Mouse (Mus musculus): ENCODE data around the gene Fadd. TPM values are rescaled to one million over a fixed set of nuclear protein-coding genes. Genes with fewer than 3 reads are reported as not detected.

The Fadd gene
- polyA plus RNA-seq, 1 experiment from 2014 or later: 8.3 TPM

GRCm38 (mm10) chr7:144581559-144582283 lies 542 bp downstream of the Fadd start:
- DNase-seq (ENCODE audit: low spot score): peak; percentile 87

GRCm38 (mm10) chr7:144577876-144578275 lies 4.4 kb downstream of the Fadd start:
- no peak for DNase-seq (ENCODE audit: low spot score)

DNA sequence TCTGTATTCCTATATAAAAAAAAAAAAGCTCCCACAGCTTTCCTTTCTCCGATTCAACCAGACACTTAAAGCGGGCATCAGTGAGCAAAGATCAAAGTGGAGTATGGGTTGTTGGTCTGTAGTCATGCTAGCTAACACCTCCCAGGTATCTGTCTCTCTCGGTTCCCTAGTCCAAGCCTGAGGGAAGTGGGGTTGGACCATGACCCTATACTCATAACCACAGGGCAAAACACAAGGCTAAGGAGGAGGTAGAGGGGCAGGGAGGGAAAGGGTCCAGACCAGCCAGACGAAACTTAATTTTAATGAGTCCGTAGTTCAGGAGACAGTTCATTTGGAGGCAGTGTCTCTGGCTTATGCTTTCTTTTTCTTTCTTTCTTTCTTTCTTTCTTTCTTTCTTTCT lies 10.0 kb downstream of the Fadd start:
- DNase-seq (ENCODE audit: low spot score): no peak

DNA sequence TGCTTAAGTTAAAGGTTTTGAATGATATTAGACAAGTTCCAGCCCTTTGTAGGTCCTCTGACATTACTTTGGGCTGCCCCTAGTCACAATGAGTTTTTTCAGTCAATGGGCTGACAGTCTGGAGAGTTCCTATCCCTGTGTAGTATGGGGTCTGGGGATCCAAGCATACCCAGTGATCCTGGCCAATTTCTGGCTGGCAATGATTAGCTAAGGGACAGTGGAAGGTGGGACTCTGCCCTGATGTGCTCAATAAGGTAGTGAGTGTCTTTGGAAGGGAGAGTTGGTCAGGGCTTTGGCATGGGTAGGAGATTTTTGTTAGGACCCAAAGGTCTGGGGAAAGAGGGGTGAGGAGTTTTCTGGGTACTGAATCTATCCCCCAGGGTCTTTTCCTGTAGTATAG lies 10.7 kb downstream of the Fadd start:
- DNase-seq (ENCODE audit: low spot score): no peak

DNA sequence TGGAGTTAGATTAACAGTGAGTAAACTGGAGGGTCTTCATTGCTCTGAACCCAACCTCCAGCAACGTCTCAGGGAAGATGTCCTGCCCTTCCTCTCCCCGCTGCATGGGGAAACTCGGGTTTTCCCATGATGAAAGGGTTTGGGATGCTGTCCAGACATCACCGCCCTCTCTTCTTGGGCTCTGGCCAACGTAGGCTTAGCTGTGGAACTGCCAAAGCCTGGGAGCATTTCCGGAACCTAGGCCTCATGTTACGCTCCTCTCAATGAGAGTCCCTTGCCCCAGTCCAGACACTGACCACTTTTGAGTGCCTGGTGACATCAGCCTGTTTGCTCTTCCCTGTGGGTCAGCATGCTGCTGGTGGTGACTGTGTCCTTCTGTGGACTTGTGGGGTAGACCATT lies 12.8 kb downstream of the Fadd start:
- no peak for DNase-seq (ENCODE audit: low spot score)

DNA sequence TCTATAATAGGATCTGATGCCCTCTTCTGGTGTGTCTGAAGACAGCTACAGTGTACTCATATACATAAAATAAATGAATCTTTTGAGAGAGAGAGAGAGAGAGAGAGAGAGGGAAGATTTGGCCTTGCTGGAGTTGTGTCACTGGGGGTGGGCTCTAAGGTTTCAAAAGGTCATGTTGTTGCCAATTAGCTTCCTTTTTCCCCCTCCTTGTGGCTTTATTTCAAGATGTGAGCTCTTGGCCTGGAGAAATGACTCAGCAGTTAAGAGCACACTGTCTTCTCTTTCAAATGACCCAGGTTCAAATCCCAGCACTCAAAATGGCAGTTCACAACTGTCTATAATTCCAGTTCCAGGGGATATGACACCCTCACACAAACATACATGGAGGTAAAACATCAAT lies 14.2 kb downstream of the Fadd start:
- no peak for DNase-seq (ENCODE audit: low spot score)

GRCm38 (mm10) chr7:144566921-144567682 lies 15.2 kb downstream of the Fadd start:
- DNase-seq (ENCODE audit: low spot score): no peak

DNA sequence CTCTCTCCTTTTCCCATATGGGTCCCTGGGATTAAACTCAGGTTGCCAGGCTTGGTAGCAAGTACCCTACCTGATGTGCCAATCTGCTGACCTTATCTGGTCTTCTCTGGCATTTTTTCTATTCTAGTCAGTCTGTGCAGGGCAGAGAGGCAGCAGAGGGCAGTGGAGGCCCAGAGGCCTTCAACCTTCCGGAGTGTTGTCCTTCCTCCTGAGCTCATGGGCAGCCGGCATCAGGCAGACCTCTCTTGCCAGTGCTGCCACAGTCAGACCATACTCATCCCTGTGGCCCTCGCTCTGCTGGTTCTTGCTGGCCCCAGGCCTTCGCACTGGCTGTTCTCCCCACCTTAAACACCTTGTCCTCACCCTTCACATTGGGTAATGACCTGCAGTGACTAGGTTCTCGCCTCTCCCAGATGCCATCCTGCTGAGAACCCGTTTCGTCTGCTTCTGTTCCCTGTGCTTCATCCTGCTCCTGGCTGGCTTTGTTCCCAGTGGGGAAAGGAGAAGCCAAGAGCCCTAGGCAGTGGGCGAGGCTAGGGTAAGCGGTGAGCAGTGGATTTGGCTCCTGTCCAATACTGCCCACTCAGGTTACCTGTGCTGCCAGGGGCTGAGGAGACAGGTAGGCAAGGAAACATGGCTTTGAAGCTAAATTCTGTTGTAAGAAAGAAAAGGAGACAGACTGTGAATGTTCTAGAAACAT lies 18.7 kb downstream of the Fadd start:
- no peak for DNase-seq (ENCODE audit: low spot score)

DNA sequence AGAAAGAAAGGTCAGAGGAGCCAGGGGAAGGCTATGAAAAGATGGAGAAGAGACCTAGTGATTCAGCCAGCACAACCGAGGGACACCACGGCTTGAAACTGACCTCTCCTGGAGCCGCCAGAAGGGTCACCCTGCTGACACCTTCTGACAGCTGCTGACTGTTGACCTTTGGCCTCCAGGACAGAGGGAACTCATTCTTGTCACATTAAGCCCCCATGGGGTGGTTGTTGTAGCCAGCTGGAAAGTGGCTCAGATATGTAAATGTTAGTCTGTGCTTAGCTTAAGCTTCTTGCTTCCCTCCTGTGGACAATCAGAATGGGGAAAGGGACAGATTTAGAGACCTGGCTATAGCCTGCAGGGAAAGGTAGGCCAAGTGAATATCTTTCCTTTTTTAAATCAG lies 20.2 kb downstream of the Fadd start:
- DNase-seq (ENCODE audit: low spot score): no peak

GRCm38 (mm10) chr7:144560594-144560993 lies 21.7 kb downstream of the Fadd start:
- DNase-seq (ENCODE audit: low spot score): peak; percentile 73

GRCm38 (mm10) chr7:144558552-144558951 lies 23.7 kb downstream of the Fadd start:
- no peak for DNase-seq (ENCODE audit: low spot score)

- no peak for DNase-seq (ENCODE audit: low spot score)
Observed at GRCm38 (mm10) chr7:144554123-144554472, 28.2 kb downstream of the Fadd start.

DNA sequence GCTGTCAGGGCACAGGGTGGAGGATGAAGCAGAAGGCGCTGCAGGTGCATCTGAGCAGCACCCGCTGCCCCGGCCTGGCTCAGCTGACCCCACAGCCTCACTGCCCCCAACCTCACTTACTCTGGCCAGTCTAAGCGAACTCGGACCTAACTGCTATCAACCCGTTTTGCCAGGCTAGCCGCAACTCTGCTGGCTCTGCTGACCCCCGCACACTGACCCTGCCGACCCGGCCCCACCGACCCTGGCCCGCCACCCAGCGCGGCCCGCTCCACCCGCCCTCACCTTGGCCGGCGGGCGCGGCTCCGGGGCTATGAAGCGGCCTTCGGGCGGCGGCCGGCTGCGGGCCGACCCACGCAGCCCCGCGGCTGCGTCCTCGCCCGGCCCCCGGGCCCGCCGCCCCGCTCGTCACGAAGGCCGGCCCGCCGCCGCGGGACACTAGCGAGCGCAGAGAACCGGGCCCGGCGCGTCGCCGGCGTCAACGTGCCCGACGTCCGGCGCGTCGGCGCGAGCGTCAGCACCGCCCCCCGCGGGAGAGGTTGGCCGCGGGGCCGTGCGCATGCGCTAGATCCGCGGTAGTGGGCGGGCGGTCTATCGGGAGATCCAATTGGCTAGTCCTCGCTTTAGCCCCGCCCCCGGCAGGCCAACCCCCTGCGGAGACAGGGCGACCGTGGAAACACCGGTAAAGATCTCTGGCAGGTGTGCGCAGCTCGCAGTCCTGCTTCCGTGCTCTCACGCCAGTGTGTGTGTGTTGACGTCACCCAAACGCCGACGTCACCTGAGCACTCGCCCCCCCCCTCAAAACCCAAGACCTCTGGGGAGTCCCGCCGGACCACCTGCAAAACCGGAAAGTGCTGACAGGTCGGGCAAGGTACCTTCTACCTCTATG lies 28.8 kb downstream of the Fadd start, which contains the start of gene Ppfia1:
TSS of gene Ppfia1 (minus strand) at position 493 of the 886 bp plus-strand sequence.
- peak; percentile 99 for DNase-seq (ENCODE audit: low spot score)

DNA sequence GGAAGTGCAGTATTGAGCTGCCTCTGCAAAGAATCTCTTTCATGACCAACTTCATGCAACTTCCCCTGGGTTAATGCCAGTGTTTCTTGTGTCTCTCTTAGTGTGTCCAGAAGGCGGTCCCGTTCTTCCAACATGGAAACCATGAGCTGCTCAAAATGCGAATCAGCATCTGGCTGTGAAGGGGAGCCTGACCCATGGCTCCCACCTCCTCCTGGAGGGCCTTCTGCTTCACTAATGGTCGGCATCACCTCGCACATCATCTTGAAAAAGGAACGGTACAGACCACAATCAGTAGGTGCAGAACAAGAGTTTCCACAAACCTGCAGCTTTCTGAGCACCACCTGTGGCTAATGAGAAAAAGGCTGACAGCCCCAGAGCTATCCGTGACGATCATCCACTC lies 30.0 kb downstream of the Fadd start:
- DNase-seq (ENCODE audit: low spot score): no peak

DNA sequence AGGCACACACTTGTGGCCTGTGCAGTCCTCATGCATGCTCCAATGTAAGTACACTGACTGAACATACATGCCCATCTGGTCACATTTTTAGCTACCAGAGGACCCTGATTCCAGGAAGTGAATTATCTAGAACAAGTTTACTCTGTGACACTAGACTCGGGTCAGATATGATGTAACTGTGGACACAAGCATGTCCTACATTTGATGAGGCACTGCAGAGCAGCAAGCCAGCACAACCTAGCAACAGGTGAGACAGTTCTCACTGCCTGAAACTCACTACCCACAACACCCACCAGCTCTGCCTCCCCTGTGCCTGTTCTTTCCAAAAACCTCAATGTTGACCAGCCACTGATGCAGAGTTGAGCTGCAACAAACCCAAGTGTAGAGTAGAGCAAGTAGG lies 31.5 kb downstream of the Fadd start:
- DNase-seq (ENCODE audit: low spot score): no peak

DNA sequence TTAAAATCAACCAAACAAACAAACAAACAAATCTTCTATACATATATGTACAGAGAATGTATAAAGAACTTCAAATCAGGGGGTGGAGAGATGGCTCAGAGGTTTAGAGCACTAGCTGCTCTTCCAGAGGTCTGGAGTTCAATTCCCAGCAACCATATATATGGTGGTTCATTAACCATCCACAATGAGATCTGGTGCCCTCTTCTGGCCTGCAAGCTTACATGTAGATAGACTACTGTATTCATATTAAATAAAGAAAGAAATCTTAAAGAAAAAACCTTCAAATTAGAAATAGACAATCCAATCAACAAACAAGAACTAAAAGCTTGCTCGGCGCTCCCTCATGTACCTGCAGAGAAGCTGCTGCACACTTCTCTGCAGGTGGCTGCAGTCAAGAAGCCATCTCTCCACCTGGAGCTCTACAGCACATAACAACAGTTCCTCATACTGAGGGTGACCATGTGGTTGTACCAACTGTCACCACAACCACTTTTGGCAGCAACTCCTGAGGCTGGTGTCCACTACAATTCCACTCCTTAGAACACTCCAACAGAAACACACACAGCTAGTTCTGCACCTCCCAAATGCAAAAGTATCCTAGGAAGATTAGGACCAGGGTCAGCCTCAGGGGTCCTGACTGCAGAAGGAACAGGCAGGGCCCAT lies 32.2 kb downstream of the Fadd start:
- no peak for DNase-seq (ENCODE audit: low spot score)

DNA sequence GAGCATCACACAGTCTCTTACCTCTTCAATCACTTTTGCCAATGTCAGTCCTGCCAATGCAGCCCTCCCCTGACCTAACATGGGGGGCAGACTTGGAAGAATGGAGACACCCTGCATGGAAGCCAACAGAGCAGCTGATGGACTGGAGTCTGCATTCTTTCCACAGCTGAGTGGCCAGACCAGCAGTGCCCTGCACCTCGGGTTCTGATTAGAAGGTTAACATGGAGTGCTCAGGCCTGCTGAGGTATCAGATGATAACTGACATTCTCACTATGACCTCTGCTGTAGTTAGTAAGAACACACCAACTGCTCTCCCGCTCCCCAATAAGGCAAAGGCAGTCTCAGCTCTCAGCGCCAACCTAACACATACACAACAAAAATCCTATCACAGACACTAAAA lies 37.0 kb downstream of the Fadd start:
- DNase-seq (ENCODE audit: low spot score): no peak

- DNase-seq (ENCODE audit: low spot score): no peak
Observed at GRCm38 (mm10) chr7:144541351-144541750, 40.9 kb downstream of the Fadd start.

- DNase-seq (ENCODE audit: low spot score): peak; percentile 63
Observed at GRCm38 (mm10) chr7:144539146-144539545, 43.1 kb downstream of the Fadd start.

GRCm38 (mm10) chr7:144538030-144538644 lies 44.1 kb downstream of the Fadd start:
- no peak for DNase-seq (ENCODE audit: low spot score)
